Mouse (Mus musculus) neural tube, embryonic 12.5 days (tissue): Measurements from ENCODE around the gene Cacnb4. TPM values are rescaled to one million over a fixed set of nuclear protein-coding genes. Genes with fewer than 3 reads are reported as not detected.

ENCODE experiments used
- ATAC-seq: fragments of 200-750 bp; cut with Nextera tagmentation; 2 replicates; pipeline ENCODE4 v1.8.0; 2017; ENCODE audit warnings: low read depth, mild to moderate bottlenecking, moderate TSS enrichment, moderate library complexity; ENCODE audit not compliant: low FRiP score
- H3K27ac ChIP-seq: fragments of 300-500 bp; sonication (generic); 2 replicates; pipeline ENCODE4 v1.5.1; 2016
- H3K27me3 ChIP-seq: fragments of 300-500 bp; sonication (generic); replicated peaks from 2 replicates; pipeline ENCODE4 v1.6.1; 2016; ENCODE audit warnings: mild to moderate bottlenecking
- H3K36me3 ChIP-seq: fragments of 300-500 bp; sonication (generic); 2 replicates; pipeline ENCODE4 v1.6.1; 2016; ENCODE audit warnings: mild to moderate bottlenecking
- H3K4me1 ChIP-seq: fragments of 300-500 bp; sonication (generic); 2 replicates; pipeline ENCODE4 v1.6.1; 2016
- H3K4me2 ChIP-seq: fragments of 300-500 bp; sonication (generic); replicated peaks from 2 replicates; pipeline ENCODE4 v1.6.1; 2016; ENCODE audit warnings: mild to moderate bottlenecking
- H3K4me3 ChIP-seq: fragments of 300-500 bp; sonication (generic); 2 replicates; pipeline ENCODE4 v1.5.1; 2016
- H3K9ac ChIP-seq: fragments of 300-500 bp; sonication (generic); 2 replicates; pipeline ENCODE4 v1.6.1; 2016; ENCODE audit warnings: mild to moderate bottlenecking
- H3K9me3 ChIP-seq: fragments of 300-500 bp; sonication (generic); 2 replicates; pipeline ENCODE4 v1.6.1; 2016; ENCODE audit warnings: mild to moderate bottlenecking
- WGBS: fragments of 180-500 bp; shearing (Covaris S2); methylation state at CpG from one replicate; pipeline ENCODE4 v1.1.7; 2016; 5-methylcytosine and 5-hydroxymethylcytosine counted together
- polyA plus RNA-seq: library from polyadenylated mRNA; unstranded; fragments of >200 nt; fragmentation: Nextera tagmentation; extraction: Ambion mirVana; gene quantifications from 2 replicates; pipeline ENCODE4 v1.2.1, GENCODE M21; 2016

Gene Cacnb4
- polyA plus RNA-seq, 1 experiment from 2014 or later: 5.9 TPM

DNA sequence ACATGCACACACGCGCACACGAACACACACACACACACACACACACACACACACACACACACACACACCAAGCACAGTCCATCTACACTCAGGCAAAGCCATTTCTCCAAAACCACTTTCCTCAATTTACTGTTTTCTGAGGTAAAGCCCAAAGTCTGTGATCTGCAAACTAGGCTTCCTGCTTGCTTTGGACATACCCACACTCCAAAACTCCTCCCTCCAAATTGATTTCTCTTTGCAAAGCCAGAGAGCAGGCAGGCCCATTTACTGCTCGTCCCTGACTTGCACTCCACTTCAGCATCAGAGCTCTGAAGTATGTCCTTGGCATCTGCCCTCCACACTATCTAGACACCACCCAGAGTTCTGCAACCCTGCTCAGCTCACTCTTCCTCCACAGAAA lies 958 bp upstream of the Cacnb4 start:
- Histone ChIP-seq H3K9ac (no peak overlapping the region), H3K4me2 (no peak overlapping the region), H3K9me3 (no peaks in the 10 kb centered on the region), H3K4me1 (peaks cover 11% of the 10 kb centered on the region), H3K27ac (no peak overlapping the region), H3K4me3 (no peak overlapping the region), H3K27me3 (peaks cover 21% of the 10 kb centered on the region), H3K36me3 (no peaks in the 10 kb centered on the region)
- ATAC-seq: no peak
- WGBS: 74% methylated on average over 4 of the region's 4 CpGs

DNA sequence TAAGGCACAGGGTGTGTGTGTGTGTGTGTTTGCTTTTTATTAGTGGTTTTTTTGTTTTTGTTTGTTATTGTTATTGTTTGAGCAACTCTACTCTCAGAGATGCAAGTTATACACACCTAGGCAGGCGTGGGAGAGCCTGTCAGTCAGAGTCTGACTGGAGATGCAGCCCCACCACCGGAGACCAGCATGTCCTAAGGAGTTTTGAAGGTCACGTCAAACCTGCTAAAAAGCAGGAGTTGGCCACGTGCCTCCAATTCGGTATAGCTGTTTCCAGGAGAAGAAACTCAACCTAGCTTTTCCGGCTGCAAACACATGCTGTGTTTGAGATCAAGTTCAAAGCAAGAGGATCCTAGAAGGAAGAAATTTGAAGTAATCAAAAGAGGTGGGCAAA lies 277 bp upstream of the Cacnb4 start:
- Histone ChIP-seq H3K4me3 (peak overlapping the region; percentile 67; the same call in 1 of the 2 replicates), H3K36me3 (no peaks in the 10 kb centered on the region), H3K27ac (no peak overlapping the region), H3K27me3 (peaks cover 21% of the 10 kb centered on the region), H3K4me2 (peak overlapping the region; percentile 97), H3K9ac (no peak overlapping the region), H3K9me3 (no peaks in the 10 kb centered on the region), H3K4me1 (peaks cover 11% of the 10 kb centered on the region)
- ATAC-seq: no peak
- WGBS: 18% methylated on average over 6 of the region's 6 CpGs

DNA sequence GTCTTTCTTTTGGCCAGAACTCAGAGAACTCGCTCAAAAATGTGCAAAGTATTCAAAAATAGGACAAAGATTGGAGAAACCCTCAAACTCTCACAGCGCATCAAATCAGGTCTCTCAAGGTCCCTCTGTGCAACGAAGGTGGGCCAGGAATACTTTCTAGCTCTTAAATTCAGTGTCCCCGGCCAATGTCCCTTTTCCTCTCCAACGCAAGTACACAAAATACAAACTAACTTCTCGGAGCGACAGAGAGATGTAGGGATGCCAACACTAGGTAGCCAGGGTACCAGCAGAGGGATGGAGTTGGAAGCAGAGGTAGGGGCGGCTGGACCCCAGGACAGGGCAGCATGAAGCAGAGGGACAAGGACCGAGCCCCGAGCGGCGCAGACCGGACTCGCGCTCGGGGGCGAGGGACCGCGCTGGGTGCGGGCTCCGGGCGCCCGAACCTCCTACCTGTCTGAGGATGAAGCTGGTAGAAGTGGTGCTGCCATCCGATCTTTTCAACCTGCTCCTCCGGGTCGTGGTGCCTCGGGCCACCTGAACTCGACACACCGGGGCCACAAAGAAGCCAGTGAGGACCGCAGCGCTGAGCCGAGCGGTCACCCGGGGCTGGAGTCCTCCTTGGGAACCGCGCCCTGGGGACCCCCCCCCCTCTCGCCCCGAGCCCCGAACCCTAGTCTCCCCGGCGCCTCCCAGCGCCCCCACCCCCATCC lies 1.2 kb downstream of the Cacnb4 start:
- H3K4me3 ChIP-seq: peak overlapping the region; percentile 67
- peaks cover 21% of the 10 kb centered on the region for H3K27me3 ChIP-seq
- under 1% methylated on average over 41 of the region's 42 CpGs for WGBS
- no peak overlapping the region for H3K27ac ChIP-seq
- H3K4me1 ChIP-seq: peaks cover 11% of the 10 kb centered on the region
- H3K36me3 ChIP-seq: no peaks in the 10 kb centered on the region
- H3K9ac ChIP-seq: peak overlapping the region; percentile 76
- no peaks in the 10 kb centered on the region for H3K9me3 ChIP-seq
- peak overlapping the region; percentile 97 for H3K4me2 ChIP-seq
- ATAC-seq: peak; percentile 48

DNA sequence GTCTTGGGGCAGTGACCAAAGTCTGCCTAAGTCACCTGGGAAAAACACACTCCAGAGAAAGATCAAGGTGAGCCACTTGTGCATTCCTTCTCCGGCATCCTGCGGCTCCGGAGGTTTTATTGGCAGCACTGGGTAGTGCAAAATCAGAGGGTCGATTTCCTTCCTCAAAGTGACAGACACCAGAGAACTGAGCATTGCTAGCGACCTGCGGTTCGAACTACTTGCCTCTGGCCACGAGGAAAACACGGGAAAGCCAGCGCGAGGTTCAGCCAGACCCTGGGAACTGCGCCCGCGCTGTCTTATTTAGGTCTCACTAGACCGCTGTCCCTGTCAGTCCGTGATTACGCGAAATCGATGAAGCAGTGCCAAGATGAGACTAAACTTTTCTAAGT lies 1.7 kb downstream of the Cacnb4 start:
- Histone ChIP-seq H3K27ac (no peak overlapping the region), H3K9me3 (no peaks in the 10 kb centered on the region), H3K4me3 (peak overlapping the region; percentile 67), H3K27me3 (peaks cover 21% of the 10 kb centered on the region), H3K4me1 (peaks cover 11% of the 10 kb centered on the region), H3K4me2 (peak overlapping the region; percentile 97), H3K36me3 (no peaks in the 10 kb centered on the region), H3K9ac (no peak overlapping the region)
- 1% methylated on average over 19 of the region's 19 CpGs for WGBS
- ATAC-seq: no peak

DNA sequence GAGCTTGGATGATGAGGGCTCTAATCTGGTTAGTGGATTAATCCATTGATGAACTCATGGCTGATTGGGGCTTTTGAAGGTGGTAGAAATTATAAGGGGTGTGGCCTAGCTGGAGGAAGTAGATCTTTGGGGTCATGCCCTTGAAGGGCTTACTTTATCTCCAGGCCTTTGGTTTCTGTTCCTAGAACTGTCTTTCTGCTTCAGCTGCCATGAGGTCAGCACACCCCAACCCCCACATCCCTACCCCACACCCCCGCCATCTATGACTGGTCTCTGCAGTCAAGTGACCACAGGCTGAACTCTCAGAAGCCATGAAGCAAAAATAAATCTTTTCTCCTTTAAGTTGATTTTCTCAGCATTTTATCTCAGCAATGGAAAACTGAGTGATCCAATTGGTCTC lies 3.5 kb downstream of the Cacnb4 start:
- Histone ChIP-seq H3K9me3 (no peaks in the 10 kb centered on the region), H3K27ac (no peak overlapping the region), H3K4me1 (peaks cover 11% of the 10 kb centered on the region), H3K9ac (no peak overlapping the region), H3K36me3 (no peaks in the 10 kb centered on the region), H3K4me3 (no peak overlapping the region), H3K27me3 (peaks cover 21% of the 10 kb centered on the region), H3K4me2 (no peak overlapping the region)
- 86% methylated on average over 1 of the region's 1 CpGs for WGBS
- ATAC-seq: no peak

DNA sequence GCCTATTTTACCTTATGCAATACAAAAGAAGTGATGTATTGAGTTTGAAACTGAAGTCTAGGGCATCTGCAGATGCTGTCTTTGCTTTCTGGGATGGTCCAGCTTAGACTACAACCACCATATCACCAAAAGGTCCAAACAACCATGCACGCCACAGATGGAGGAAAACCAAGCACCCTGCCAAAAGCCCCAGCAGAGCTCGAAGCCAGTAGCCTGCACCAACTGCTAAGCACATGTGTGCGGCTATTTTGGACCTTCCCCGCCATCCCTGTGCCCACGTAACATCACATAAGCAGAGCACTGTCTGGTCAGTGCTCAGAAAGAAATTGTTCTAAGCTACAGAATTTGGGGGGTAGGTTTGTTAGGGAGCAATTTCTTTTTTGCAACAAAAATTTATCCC lies 5.9 kb downstream of the Cacnb4 start:
- WGBS: 81% methylated on average over 5 of the region's 5 CpGs
- Histone ChIP-seq H3K36me3 (no peaks in the 10 kb centered on the region), H3K9me3 (no peaks in the 10 kb centered on the region), H3K4me2 (no peak overlapping the region), H3K4me1 (peaks cover 11% of the 10 kb centered on the region), H3K27me3 (peaks cover 12% of the 10 kb centered on the region), H3K9ac (no peak overlapping the region), H3K27ac (no peak overlapping the region), H3K4me3 (no peak overlapping the region)
- no peak for ATAC-seq

DNA sequence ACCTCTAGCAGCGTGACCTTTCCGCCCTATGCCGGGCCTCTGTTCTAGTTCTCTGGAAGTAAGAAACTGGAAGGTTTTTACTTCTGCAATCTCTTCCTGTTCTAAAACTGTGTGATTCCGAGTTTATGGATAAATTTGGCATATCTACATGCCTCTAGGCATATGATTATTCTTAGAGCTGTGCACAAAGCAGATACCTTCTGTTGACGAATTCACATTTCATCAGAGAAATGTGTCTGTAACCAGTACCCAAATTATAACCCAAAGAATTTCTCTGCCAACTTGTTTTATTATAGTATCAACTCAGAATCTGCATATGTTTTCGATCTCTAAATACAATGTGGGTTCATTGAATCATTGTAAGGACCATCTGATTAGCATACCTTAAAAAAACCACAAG lies 8.2 kb downstream of the Cacnb4 start:
- no peak overlapping the region for H3K9ac ChIP-seq
- H3K9me3 ChIP-seq: no peaks in the 10 kb centered on the region
- H3K4me3 ChIP-seq: no peak overlapping the region
- no peak overlapping the region for H3K27ac ChIP-seq
- WGBS: 92% methylated on average over 6 of the region's 6 CpGs
- H3K27me3 ChIP-seq: no peaks in the 10 kb centered on the region; the same call in 1 of the 2 replicates
- H3K4me1 ChIP-seq: no peaks in the 10 kb centered on the region
- no peak for ATAC-seq
- no peaks in the 10 kb centered on the region for H3K36me3 ChIP-seq
- H3K4me2 ChIP-seq: no peak overlapping the region

DNA sequence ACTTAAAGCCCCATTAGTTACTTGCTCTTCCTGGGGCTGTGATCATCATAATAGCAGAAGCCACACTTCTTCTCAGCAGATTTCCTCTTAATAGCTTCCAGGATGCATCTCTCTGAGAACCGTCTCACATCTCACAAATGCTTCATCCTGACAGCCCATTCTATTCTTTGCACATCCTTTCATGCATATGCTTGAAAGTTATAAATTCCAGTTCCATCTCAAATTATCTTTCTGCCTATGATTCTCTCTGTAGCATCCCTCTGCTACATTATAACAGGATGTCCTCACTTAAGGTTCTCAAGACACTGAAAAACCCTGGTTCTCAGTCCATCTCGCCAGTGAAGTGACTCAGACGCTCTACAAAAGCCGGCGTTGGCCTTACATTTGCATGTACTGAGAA lies 19.9 kb downstream of the Cacnb4 start:
- Histone ChIP-seq H3K4me1 (no peaks in the 10 kb centered on the region), H3K27me3 (no peaks in the 10 kb centered on the region), H3K36me3 (no peaks in the 10 kb centered on the region), H3K27ac (no peak overlapping the region), H3K9ac (no peak overlapping the region), H3K9me3 (no peaks in the 10 kb centered on the region), H3K4me3 (no peak overlapping the region), H3K4me2 (no peak overlapping the region)
- ATAC-seq: no peak
- WGBS: 90% methylated on average over 5 of the region's 5 CpGs

DNA sequence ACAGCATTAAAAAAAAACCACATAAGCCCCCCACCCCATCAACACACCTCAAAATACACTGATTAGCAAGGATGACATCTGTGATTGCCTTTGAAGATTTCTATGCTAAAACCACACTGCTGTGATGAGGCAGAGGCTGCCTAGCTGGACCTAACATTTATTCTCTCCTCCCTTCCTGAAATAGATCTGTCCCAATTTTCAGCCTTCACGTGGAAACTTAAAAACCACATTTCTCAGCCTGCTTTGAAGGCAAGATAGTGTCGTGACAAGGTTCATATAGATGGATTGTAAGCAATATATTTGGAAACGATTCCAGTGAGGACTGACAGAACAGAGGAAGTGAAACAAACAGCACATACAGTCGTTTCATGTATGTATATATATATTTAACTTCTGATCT lies 22.1 kb downstream of the Cacnb4 start:
- H3K9ac ChIP-seq: no peak overlapping the region
- 78% methylated on average over 4 of the region's 4 CpGs for WGBS
- H3K27me3 ChIP-seq: no peaks in the 10 kb centered on the region

DNA sequence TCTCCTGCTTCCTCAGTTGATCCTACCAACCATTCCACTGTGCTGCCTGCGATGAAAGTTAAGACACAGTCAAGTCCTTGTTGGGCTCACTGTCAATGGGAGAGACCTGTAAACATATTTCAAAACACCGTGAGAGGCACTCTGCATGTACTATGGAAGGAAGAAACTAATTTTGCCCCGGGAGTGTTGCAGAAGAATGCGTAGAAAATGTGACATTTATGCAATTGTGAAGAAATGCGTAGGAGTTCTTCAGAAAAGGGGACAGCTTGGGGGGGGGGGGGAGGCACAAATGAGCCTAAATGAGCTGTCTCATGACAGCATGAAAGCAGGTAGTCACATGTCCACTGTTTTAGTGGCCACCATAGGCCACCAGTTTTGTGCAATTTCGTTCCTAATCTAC lies 25.1 kb downstream of the Cacnb4 start:
- no peak for ATAC-seq
- H3K4me2 ChIP-seq: no peak overlapping the region
- H3K36me3 ChIP-seq: no peaks in the 10 kb centered on the region
- WGBS: 82% methylated on average over 6 of the region's 6 CpGs
- H3K27ac ChIP-seq: no peak overlapping the region
- H3K4me1 ChIP-seq: no peaks in the 10 kb centered on the region
- H3K9ac ChIP-seq: no peak overlapping the region
- no peaks in the 10 kb centered on the region for H3K9me3 ChIP-seq
- H3K27me3 ChIP-seq: no peaks in the 10 kb centered on the region
- H3K4me3 ChIP-seq: no peak overlapping the region

More for the DNA sequence above, 22.1 kb downstream of the Cacnb4 start:
- Histone ChIP-seq H3K4me2 (no peak overlapping the region), H3K36me3 (no peaks in the 10 kb centered on the region), H3K9me3 (no peaks in the 10 kb centered on the region), H3K4me3 (no peak overlapping the region), H3K27ac (no peak overlapping the region), H3K4me1 (no peaks in the 10 kb centered on the region)
- ATAC-seq: no peak

DNA sequence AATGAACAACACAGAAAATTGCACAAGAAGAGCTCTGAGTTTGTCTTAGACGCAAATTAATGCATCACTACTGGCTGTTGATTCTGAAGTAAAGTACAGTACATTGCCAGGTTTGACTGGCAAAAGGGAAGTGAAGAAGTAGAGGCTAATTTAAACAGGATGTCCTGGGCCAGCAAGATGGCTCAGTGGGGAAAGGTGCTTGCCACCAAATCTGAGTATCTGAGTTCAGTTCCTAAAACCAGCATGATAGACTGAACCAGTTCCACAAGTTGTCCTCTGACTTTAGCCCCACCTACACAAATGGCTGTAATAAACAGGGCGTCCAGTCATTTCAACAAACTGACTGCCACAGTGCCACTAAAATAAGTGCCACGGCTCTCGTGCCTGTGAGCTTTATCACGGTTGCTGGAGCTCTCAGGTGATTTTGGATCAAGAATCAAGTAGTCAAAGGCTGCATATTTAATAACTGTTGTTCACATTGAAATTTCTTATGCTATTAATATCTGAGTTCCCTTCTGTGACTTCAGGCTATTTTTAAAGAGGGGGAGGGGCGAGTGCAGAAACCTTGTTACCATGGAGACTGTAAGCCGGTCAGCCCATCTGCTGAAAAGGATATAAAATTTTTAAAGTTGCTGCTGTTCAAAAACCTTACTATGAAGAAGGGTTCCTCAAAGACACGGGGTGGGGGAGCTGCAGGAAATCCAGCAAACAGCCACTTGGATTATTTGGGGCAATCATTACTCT lies 29.2 kb downstream of the Cacnb4 start:
- Histone ChIP-seq H3K27me3 (no peaks in the 10 kb centered on the region), H3K27ac (no peak overlapping the region), H3K9me3 (no peaks in the 10 kb centered on the region), H3K9ac (no peak overlapping the region), H3K4me3 (no peak overlapping the region), H3K4me2 (no peak overlapping the region), H3K4me1 (no peaks in the 10 kb centered on the region), H3K36me3 (no peaks in the 10 kb centered on the region)
- WGBS: 74% methylated on average over 8 of the region's 8 CpGs
- ATAC-seq: no peak

DNA sequence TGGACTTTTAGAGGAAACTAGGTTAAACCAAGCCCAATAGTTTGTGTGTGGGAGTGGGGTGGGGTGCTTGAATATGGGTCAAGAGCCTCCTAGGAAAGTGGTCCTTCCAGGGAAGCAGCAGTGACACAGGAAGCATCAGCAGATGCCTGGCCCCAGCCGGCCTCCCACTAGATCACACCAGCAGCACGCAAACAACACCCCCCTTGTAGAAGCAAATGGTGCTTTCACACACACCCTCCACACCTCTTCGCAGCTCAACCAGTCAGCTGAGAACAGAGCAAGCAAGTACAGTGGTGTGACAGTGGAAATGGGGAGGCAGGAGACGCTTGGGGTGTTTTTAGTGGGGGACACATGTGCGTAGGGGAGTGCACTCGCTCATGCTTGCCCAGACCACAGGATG lies 33.0 kb downstream of the Cacnb4 start:
- H3K9me3 ChIP-seq: no peaks in the 10 kb centered on the region
- H3K27me3 ChIP-seq: no peaks in the 10 kb centered on the region
- H3K4me1 ChIP-seq: no peaks in the 10 kb centered on the region
- 76% methylated on average over 6 of the region's 6 CpGs for WGBS
- ATAC-seq: no peak
- H3K4me3 ChIP-seq: no peak overlapping the region
- H3K27ac ChIP-seq: no peak overlapping the region
- no peaks in the 10 kb centered on the region for H3K36me3 ChIP-seq
- H3K4me2 ChIP-seq: no peak overlapping the region
- H3K9ac ChIP-seq: no peak overlapping the region

DNA sequence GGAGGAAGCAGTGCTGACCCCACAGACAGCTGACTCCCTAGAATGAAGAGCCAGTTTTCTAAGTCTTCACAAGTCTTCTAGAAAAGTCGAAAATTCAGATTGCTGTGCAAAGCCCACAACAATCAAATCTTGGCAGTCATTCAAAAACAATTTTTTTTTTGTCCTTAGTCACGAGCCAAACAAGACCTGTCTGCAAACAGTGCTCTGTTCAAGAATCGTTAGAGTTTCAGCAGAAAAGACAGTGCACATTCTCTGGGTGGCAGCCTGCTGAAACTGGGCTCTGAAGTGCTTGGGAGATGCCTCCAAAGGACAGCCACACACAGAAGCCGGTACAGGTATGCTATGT lies 37.1 kb downstream of the Cacnb4 start:
- no peak overlapping the region for H3K27ac ChIP-seq
- 77% methylated on average over 4 of the region's 4 CpGs for WGBS
- H3K27me3 ChIP-seq: no peaks in the 10 kb centered on the region
- H3K9ac ChIP-seq: no peak overlapping the region
- H3K36me3 ChIP-seq: no peaks in the 10 kb centered on the region
- H3K4me3 ChIP-seq: no peak overlapping the region
- no peaks in the 10 kb centered on the region for H3K9me3 ChIP-seq
- H3K4me2 ChIP-seq: no peak overlapping the region
- peaks cover 6% of the 10 kb centered on the region; the same call in 1 of the 2 replicates for H3K4me1 ChIP-seq
- ATAC-seq: no peak
